Mouse (Mus musculus) left cerebral cortex, postnatal 14 days (tissue): Measurements from ENCODE around the gene Tsc2. TPM values are rescaled to one million over a fixed set of nuclear protein-coding genes. Genes with fewer than 3 reads are reported as not detected.

ENCODE experiments used
- DNase-seq, 2 experiments: peaks; one replicate each; pipeline ENCODE4 v3.0.0; 2021 to 2022; ENCODE audit warnings: low spot score in 2 of 2, mixed read lengths in 1 of 2
- intact Hi-C: fragments of 180-260 bp; cut with DNase I; formaldehyde crosslinking; loops from one replicate; pipeline ENCODE4 v1.15.1; 2025
- total RNA-seq, 2 experiments: library from RNA; stranded (reverse); gene quantifications; 2 replicates each; pipeline ENCODE4 v1.2.3; 2021

The Tsc2 gene
- total RNA-seq, 2 experiments from 2014 or later = 122 to 130 TPM

DNA sequence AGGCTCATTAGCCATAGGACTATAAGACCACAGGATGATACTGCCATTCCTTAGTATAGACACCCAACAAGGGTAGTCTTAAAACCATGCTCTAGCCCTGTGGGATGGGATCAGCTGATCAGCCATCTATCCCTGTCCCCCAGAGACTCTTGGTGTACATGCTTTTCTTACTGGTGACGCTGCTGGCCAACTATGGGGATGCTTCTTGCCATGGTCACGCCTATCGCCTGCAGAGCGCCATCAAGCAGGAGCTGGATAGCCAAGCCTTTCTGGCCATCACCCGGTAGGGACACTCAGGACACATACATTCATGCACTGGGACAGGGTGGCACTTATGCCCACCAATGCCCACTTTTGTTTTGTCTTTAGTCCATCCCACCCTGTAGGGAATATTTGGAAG lies 40.7 kb downstream of the Tsc2 start:
- intact Hi-C loops = no loop called here

DNA sequence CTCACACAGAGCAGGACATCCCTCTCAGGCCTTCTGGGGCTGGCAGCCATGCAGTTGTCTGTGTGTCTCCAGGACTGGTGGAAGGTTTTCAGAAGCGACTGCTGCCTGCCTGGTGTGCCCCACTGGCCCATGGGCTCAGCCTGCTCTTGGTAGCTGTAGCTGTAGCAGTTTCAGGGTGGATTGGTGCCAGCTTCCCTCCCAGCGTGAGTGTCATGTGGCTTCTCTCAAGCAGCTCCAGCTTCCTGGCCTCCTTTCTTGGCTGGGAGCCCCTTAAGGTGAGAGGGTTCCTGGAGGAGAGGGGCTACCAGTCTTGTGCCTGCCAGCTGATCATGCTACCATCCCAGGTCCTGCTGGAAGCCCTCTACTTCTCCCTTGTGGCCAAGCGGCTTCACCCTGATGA lies 41.5 kb downstream of the Tsc2 start:
- no peak for DNase-seq
- intact Hi-C loops = no loop called here

More for the DNA sequence above, 40.7 kb downstream of the Tsc2 start:
- no peak for DNase-seq

DNA sequence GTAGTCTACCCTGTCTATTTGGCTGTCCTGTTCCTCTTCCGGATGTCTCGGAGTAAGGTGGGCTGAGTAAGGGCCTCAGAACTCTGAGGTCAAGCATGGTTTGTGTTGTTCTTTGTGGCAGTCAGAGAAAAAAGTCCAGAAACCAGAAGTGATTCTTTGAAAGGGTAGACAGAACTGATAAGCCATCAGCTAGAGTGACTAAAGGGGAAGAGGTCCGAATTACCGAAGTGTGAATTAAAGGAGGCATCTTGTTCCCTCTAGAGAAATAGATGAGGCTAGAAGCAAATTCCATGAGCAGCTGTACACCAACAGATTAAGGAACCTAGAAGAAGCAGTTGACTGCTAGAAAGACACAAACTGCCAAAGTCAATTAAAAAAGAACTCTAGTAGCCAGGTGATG lies 45.9 kb downstream of the Tsc2 start:
- DNase-seq = no peak
- intact Hi-C loops = no loop called here

DNA sequence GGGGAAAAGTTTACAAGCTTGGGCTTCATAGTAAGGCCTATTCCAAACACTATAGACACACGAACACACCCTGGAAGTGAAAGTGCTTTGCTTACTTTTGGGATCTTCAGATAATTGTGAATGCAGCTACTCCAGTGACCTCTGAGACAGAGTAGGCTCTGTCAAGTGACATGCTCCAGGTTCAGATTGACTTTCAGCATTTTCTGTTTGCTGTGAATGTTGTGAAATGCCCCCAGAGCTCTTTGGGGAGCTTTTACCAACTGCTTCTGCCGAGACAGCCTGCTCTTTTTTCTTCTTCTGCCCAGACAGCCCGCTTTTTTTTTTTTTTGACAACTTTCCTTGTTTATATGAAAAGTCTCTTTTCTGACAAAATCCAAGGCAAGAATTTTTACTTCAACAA lies 47.9 kb downstream of the Tsc2 start:
- intact Hi-C loops = no loop called here

DNA sequence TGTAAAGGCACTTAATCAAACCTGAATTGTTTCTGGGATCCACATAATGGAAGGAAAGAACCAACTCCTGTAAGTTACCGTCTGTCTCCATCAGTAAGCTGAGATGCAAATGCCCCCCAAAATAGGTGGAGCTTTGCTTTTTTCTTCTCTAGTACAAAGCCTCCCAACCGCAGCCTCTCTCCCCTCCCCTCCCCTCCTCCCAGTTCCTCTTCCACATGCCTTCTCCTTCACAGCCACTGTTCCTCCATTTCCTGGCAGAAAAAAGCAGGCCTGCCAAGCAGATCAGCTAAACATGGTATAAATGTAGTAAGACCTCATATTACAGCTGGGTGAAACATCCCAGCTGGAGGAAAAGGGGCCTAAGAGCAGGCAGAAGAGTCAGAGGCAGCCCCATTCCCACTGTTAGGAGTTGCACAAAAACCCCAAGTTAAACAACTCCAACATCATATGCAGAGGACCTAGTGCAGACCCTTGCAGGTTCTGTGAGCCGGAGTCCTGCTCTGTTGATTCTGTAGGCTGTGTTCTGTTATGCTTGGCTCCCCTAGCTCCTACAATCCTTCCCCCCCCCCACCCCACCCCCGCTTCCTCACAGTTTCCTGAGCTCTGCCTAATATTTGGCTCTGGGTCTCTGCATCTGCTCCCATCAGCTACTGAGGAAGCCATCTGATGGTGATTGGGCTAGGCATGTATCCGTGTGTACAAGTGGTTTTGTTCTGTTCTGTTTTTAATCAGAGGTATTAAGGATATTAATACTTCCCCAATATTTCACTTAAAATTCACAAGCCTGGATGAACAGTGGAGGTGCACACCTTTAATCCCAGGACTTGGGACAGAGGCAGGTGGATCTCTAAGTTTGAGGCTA lies 48.6 kb downstream of the Tsc2 start:
- DNase-seq = no peak
- intact Hi-C loops = no loop called here

More for the DNA sequence above, 47.9 kb downstream of the Tsc2 start:
- DNase-seq = no peak

DNA sequence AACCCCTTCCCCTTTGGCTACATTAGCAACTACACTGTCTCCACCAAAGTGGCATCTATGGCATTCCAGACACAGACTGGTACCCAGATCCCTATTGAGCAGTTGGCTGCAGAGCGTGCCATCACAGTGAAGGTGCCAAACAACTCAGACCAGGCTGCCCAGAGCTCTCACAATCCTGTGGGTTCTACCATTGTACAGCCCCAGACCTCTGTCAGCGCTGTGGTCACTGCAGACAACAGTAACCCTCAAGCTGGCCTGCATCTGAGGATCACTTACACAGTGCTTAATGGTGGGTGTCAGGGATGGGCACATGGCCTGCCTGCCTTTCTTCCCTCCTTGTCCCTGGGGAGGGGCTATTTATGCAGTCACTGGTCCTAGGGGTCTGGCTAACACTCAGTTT lies 52.1 kb downstream of the Tsc2 start:
- intact Hi-C loops = no loop called here
- DNase-seq = no peak

DNA sequence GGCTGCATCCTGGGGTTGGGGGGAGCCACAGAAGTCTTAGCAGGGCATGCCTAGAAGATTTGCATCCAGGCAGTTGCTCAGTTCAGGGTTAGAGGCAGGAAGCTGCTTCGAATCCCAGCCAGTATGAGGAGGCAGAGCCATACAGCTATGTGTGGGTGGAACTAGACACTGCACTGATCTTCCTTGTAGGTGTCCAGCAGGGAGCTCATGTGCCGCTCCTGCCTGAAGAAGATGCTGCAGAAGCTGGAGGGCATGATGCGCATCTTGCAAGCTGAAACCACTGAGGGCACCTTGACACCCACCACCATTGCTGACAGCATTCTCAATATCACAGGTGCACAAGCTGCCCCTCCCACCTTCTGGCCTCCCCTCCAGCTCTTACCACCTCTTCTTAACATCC lies 52.9 kb downstream of the Tsc2 start:
- intact Hi-C loops = no loop called here
- no peak for DNase-seq

DNA sequence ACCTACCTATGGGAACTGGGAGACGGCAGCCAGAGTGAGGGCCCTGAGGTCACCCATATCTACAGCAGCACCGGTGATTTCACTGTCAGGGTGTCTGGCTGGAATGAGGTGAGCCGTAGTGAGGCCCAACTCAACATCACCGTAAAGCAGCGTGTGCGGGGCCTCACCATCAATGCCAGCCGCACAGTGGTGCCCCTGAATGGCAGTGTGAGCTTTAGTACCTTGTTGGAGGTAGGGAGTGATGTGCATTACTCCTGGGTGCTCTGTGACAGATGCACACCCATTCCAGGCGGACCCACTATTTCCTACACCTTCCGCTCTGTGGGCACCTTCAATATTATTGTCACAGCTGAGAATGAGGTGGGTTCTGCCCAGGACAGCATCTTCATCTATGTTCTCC lies 58.6 kb downstream of the Tsc2 start:
- intact Hi-C loops = no loop called here
- no peak for DNase-seq

DNA sequence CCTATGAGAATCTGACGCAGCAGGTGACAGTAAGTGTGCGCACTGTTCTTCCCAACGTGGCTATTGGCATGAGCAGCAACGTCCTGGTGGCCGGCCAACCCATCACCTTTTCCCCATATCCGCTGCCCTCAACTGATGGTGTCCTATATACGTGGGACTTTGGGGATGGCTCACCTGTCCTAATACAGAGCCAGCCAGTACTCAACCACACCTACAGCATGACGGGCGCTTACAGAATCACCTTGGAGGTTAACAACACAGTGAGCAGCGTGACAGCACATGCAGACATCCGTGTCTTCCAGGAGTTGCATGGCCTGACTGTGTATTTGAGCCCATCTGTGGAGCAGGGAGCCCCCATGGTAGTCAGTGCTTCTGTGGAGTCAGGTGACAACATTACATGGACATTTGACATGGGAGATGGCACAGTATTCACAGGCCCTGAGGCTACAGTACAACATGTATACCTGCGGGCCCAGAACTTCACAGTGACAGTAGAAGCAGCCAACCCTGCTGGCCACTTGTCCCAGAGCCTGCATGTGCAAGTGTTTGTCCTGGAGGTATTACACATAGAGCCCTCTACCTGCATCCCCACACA lies 59.7 kb downstream of the Tsc2 start:
- intact Hi-C loops = no loop called here
- DNase-seq = no peak

DNA sequence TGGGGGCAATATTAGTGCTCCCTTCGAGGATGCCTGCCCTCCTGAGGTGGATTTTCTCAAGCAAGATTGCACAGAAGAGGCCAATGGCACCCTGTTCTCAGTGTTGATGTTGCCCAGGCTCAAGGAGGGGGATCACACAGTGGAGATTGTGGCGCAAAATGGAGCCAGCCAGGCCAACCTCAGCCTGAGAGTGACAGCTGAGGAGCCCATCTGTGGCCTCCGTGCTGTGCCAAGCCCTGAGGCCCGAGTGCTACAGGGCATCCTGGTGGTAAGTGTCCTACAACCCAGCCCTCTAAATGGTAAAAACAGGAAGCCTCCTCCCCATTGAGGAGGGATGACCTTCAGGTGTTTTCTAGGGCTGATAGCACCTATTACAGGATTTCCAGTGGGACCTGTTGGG lies 62.6 kb downstream of the Tsc2 start:
- intact Hi-C loops = no loop called here
- DNase-seq = no peak

DNA sequence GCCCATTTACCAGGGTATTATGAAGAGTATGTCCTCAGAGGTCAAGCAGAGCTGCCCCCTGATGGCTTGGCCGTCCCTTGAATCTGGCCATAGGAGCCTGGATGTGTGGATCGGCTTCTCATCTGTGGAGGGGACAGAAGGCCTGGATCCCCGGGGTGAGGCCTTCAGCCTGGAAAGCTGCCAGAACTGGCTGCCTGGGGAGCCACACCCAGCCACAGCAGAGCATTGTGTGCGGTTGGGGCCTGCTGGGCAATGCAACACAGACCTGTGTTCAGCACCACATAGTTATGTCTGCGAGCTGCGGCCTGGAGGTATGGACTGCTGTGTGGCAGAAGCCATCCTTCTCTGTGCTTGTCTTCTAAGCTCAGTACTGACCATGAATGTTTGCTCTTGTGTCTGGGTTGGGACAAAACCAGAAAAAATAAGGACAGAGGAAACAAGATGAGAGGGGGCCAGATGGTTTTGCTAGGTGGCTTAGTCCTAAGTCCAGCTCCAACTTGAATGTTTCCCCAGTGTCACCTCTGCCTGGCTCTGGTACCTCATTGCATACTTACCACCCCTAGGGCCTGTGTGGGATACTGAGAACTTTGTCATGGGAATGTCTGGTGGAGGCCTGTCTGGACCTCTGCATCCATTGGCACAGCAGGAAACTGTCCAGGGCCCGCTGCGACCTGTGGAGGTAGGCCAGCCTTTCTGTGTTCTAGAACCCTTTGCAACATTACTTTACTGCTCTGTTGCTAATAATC lies 65.2 kb downstream of the Tsc2 start:
- intact Hi-C loops = no loop called here
- DNase-seq = no peak

DNA sequence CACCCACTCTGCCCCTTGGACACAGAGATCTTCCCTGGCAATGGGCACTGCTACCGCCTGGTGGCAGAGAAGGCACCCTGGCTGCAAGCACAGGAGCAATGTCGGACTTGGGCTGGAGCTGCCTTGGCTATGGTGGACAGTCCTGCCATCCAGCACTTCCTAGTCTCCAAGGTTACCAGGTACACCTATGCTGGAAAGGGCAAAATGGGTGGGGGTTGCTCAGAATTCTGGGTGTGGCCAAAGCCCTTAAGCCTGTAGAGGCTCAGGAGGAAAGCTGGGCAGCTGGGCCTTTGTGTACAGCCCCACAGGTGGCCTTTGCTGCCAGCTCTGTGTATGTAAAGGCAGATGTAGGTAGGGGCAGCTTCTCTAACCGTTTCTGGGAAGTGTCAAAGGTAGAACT lies 66.6 kb downstream of the Tsc2 start:
- intact Hi-C loops = no loop called here
- no peak for DNase-seq

DNA sequence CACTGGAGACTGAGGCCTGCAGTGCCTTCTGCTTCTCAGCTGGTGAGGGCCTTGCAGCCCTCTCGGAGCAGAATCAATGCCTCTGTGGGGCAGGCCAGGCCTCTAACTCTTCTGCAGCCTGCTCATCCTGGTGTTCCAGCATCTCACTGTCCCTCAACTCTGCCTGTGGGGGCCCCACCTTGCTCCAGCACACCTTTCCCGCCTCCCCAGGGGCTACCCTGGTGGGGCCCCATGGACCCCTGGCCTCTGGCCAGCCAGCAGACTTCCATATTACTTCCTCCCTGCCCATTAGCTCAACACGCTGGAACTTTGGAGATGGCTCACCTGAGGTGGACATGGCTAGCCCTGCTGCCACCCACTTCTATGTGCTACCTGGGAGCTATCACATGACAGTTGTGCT lies 67.3 kb downstream of the Tsc2 start:
- DNase-seq = no peak
- intact Hi-C loops = no loop called here

DNA sequence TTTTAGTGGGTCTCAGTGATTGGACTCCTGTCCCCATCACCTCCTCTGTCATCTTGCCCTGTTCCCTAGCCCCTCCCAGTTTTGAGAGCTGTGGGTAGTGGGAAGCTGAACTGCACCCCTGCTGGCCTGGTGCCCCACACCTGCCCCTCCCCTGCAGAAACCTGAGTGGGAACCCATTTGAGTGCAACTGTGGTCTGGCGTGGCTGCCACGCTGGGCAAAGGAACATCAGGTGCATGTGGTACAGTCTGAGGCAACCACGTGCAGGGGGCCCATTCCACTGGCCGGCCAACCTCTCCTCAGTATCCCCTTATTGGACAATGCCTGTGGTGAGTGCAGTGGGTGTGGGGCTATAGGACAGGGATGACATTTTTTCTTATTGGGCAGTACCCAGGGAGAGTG lies 68.0 kb downstream of the Tsc2 start:
- intact Hi-C loops = no loop called here
- DNase-seq = no peak

DNA sequence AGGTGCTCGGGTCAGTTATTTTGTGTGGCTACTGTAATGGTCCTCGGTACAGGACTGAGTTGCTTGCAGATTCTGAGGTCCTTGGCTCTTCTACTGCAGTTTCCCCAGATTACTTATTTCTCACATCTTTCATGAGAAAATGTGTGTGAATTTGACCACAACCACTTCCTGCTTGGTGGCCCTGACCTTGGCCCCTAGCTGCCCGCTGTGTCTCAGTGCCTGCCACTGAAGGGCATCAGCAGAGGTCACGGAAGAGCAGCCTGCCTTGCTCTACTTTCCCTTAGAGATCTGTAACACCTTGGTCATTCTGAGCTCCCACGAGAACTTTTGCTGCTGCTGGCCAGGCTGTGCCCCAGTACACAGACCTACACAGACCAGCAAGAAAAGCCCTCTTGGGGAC lies 68.8 kb downstream of the Tsc2 start:
- intact Hi-C loops = no loop called here
- no peak for DNase-seq

DNA sequence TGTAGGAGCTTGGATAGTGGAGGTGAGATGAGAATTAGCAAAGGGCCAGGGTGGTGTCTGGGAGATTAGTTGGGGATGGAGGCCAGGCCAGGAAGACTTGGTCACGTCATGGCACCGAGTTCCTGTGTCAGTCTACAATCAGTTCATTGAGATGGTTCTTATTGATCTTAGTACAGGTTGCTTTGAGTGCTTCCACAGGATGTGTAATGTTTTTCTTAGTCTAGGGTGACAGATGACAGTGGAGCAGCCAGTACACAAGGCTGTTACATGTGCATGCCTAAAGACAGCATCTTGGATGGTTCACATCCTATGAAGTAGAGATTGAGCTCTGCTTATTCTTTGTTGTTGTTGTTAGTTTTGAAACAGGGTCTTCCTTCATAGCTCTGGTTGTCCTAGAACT lies 70.8 kb downstream of the Tsc2 start:
- intact Hi-C loops = no loop called here
- DNase-seq = no peak

DNA sequence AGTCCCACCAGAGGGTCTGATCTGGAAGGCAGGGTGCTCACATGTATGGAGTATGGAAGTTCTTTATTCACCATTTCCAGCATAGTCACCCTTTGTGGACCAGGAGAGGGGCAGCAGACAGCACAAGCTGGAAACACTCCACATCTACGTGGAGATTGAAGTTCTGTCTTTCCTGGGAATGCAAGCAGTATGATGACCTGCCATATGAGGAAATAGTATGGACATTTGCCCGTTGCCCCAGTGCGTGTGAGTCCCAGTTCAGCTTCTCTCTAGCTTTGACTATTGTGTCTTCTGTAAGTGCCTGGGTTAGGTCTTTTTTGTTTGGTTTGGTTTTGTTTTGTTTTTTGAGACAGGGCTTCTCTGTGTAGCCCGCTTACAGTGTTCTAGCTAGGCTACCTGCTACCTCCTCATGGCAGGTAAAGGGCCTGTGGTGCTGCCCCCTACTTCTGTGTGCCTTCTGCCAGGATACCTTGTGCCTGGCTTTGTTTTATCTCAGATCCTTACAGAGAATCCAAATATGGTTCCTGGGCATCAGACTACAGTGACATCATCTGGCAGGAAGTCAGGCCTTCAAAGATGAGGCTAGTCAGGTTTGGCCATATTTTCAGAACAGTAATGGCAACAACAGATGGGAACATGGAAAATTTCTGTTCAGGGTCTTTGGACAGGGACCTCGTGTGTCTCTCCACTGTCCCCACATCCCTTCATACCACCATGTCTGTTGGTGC lies 72.0 kb downstream of the Tsc2 start:
- intact Hi-C loops = no loop called here
- DNase-seq = no peak

DNA sequence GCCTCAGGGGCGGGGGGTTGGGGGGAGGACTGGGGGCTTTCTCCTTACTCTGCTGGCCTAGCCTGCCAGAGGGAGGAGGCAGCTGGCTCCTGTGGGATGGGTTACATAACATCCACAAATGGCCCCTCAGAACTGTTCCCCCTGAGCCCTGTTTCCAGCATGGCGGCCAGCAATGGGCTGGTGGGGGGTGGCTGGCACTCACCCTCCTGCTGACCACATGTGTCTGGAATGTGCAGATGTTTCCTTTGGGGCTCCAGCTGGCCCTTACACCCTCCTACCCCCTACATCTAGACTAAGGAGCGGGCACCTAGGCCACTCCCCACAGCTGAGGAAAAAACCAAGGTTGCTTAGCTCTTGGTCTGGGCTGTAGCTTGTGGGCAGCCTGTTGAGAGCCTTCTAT lies 73.3 kb downstream of the Tsc2 start:
- intact Hi-C loops = no loop called here
- no peak for DNase-seq

DNA sequence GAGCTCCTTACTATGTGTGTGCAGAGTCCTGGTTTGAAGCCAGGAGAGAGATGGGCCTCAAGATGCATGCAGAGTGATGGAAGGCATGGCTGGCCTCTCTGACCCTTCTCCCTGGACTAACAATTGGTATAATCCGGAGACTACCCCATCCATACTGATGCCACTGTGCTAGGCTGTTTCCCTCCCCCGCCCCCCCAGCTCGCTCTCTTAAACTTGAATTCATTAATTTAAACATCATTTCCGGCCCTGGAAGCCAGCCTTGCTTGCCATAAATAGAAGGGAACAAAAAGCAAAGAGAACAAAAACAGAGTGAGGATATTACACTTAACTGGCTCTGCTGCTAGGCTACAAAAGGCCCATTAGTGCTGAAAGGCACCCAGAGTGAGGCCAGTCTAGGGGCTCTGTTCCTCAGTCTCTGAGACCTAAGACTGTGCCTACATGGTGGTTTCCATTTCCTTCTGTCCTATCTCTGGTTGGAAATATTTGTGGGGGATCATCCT lies 73.8 kb downstream of the Tsc2 start:
- intact Hi-C loops = no loop called here
- peak in 1 of 2 experiments; percentile 61 for DNase-seq

DNA sequence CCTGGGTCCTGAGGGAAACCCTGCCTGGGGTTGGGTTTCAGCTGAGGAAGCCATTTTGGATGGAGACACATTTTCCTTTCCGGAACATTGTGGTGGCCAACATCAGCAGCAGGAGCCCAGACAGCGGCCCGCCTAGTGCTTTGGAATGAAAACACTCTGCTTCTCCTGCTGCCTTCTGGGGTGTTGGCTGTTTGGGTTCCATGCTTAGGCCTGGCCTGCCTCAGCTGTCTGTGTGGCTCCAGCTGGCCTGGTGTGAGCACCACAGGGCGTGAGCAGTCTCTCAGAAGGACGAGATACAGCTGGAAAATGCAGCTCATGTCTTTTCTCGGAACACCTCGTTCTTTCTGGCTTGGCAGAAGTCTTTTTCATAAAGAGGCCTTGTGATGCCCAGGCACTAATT lies 75.3 kb downstream of the Tsc2 start:
- DNase-seq = no peak
- intact Hi-C loops = no loop called here
